Mouse (Mus musculus) NIH3T3 (cell line): ENCODE measurements around the gene Tmem135.

Experiments
- DNase-seq: peaks from one replicate; pipeline ENCODE4 v3.0.0-alpha.2; 2012; ENCODE audit warnings: low read depth

Gene Tmem135

DNA sequence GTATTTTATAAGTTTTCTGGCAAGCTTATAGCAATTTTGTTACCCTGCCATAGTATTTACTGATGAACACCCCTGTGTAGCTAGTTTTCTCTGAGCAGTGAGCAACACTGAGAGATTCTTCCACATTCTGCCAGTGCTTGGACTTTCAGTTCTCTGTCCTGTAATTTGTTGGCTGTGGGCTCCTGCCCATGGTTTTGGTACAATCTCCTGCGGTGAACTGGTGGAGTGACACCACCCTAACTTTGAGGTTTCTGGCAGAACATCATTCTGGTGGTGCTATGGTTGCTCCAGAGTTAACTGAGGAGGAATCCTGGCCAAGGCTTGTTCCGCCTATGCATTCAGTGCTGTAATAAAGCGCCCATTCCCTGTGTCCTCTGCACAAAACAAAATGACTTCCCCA lies 21.1 kb downstream of the Tmem135 start:
- no peak for DNase-seq

DNA sequence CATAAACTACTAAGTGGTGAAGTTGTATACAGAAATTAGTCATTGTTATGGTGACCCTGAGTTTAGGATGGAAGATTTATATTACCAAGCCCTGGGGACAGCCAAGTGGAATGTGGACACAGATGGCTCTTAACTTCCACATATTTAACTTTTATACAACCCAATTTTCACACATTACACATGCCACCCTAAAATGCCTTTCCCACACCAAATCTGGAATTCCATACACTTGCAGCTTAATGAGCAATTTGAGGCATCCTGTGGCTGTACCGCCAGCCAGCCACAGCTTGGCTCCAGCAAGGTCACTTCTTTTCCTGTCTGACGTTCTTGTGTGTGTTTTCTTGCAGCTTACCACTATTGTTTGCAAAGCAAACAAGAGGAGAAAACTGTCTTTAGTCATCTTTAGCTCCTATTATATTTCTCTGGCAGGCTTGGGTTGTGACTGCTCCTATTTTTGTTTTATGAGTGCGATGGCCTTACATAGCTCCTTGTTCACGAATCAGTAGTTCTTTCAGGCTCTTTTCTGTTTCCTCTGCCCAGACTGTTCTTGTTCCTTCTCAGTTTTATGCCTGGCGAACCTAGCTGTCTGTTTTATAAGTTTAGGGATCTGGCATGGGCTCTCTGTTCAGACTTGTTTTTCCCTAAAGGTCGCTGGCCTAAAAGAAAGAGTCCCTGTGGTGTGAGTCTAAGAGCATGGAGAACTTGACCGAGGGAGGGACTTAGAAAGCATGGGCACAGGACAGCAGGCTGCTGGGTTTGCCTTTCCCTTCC lies 22.9 kb downstream of the Tmem135 start:
- DNase-seq, result no peak

- DNase-seq, result no peak
These were observed 32.3 kb downstream of the Tmem135 start for GRCm38 (mm10) chr7:89371623-89372295.

- DNase-seq, result peak; percentile 36
These were observed 33.1 kb downstream of the Tmem135 start for GRCm38 (mm10) chr7:89370917-89371316.

DNA sequence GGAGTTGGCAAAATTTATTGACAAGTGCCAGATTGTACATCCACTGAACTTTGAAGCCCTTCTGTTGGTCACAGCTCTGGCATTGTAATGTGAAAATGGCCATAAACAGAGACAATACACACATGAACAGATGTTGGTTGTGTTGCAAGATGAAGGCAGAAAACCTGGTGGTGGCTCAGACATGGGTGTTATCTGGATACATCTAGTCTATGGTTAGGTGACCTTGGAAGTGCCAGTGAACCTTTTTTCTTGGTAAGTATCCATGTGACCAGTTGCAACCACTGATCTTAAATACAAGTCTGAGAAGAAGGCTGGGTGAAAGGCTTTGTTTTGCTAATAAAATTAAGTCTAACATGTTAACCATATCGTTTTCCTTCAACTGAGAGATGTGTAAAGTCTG lies 33.9 kb downstream of the Tmem135 start:
- no peak for DNase-seq

- DNase-seq, result peak; percentile 9
These were observed 36.4 kb downstream of the Tmem135 start for GRCm38 (mm10) chr7:89367643-89368042.

DNA sequence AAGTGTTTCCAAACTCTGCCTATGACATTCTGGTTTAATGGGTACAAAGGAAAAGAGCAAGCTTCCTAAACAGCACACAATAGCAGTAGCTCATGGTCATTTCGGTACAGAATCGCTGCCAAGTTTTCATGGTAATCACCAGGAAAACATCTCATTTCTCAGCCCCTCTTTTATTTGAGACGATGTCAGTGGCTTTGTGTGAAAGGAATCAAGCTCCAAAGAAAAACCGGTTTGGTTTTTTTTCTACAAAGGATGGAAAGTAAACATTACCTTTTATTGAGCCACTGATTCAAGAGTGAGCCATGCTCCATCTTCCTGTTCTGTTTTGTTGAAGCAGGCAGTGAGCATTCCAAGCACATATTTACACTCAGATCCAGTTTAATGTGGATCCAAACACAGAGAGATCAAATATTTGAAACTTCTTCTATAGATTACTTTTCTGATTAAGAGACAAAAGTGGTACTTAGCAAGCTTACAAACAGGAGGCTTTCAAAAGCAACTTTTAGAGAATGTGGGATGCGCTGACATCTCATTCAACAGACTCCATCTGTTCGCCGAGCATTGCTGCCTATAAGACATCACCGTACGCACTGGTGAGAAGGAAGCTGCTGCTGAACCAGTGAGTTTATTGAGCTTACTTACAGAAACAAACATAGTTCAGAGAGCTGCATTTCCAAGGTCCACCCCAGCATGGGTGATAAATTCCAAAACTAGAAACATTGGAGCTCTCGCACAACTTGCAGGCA lies 38.7 kb downstream of the Tmem135 start:
- no peak for DNase-seq

- no peak for DNase-seq
These were observed 40.0 kb downstream of the Tmem135 start for GRCm38 (mm10) chr7:89363975-89364374.

GRCm38 (mm10) chr7:89356307-89356706 lies 47.7 kb downstream of the Tmem135 start:
- DNase-seq, result peak; percentile 65

DNA sequence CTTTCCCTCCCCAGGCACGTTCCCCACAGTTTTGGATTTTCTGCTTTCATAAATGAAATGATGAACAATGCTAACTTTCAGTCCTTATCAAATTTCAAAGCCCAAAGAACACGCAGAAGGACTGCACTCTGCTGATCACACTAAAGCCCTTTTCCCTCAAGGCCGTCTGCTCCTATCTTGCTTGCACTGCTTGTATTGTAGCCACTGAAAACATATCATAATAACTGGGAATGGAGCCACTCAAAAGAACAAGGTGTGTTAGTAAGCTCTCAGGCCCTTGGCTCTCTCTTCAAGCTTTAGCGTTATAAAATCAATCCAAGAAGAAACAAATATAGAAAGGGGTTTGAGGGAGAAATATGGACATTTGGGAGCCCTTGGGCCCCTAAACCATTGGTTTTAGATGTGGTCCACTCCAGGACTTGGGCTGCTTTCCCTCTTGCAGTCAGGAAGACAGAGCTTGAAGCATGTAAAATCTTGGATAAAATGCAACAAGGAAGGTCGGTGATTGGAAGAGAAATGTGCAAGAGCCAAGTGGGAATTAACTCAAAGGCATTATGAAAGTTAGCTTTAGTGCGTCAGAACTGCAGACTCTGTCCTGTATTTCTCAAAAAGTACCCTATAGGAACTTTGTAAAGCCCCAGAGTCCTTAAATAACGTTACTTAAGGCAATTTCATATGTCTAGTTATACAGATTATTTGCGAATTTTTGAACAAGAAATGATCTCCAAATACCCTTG lies 48.3 kb downstream of the Tmem135 start:
- DNase-seq, result peak; percentile 14

GRCm38 (mm10) chr7:89342021-89342420 lies 62.0 kb downstream of the Tmem135 start:
- DNase-seq, result no peak

DNA sequence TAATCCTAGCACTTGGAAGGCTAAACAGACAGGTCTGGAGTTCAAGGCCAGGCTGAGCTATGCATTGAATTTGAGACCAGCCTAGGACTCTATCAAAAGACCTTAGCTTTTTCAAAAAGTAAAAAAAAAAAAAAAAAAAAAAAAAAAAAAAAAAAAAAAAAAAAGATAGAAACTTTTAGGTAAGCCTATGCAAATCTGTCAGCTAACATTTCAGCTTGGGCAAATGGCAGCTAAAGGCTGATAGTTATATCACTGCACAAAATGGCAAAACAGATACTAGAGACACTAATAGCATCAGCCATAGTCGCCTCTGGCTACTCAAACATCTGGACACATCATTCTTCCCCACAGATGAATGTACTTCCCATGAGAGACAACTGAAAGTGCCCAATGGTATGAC lies 64.2 kb downstream of the Tmem135 start:
- DNase-seq, result no peak

- no peak for DNase-seq
These were observed 64.9 kb downstream of the Tmem135 start for GRCm38 (mm10) chr7:89339142-89339435.

GRCm38 (mm10) chr7:89338350-89339141 lies 65.5 kb downstream of the Tmem135 start:
- peak; percentile 93 for DNase-seq

DNA sequence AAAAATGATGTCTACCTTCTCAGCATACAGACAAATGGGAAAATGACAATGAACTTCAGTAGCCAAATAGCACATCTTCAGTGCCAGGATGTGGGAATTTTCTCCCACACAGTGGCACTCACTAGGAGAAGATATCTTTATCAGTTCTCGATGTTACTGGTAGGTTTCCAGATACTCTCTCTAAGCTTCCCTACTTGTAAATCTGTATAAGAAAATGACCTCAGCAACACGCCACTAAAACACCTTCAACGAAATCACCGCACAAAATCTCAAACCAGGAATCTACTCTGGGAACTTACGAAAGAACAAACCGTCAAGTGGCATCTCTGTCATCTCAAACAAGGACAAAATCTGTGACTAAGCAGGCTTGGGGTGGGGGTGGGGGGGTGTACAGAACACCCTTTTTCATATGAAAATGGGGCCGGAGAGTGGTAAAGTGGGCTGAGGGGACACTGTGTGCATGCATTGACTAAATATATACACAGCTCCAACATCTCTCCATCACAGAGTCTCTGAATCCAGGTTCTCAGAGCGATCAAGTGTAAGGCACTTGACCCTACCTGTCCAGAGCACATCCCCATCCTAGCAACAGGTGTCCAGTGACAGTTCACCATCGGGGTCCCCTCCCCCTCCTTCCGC lies 66.2 kb downstream of the Tmem135 start:
- no peak for DNase-seq

- DNase-seq, result no peak
These were observed 67.6 kb downstream of the Tmem135 start for GRCm38 (mm10) chr7:89336434-89336833.

- no peak for DNase-seq
These were observed 68.7 kb downstream of the Tmem135 start for GRCm38 (mm10) chr7:89335316-89335715.

GRCm38 (mm10) chr7:89329896-89330295 lies 74.1 kb downstream of the Tmem135 start:
- no peak for DNase-seq

- no peak for DNase-seq
These were observed 76.3 kb downstream of the Tmem135 start for GRCm38 (mm10) chr7:89327731-89328130.

GRCm38 (mm10) chr7:89326761-89327160 lies 77.3 kb downstream of the Tmem135 start:
- no peak for DNase-seq

GRCm38 (mm10) chr7:89326202-89326601 lies 77.8 kb downstream of the Tmem135 start:
- no peak for DNase-seq
